Mouse (Mus musculus) MEL (cell line): ENCODE measurements at regions not wholly inside any gene's neighbourhood (a gene's known extent, or its start where the extent isn't known, plus 50 kb on each side); places are given as distances from the start of the nearest gene placed in this dataset.

Experiments
- DNase-seq: peaks from one replicate; pipeline ENCODE4 v3.0.0; 2011; ENCODE audit warnings: low read depth, low spot score
- H3K27ac ChIP-seq: 2 replicates; pipeline ENCODE4 v1.5.1; 2012; ENCODE audit warnings: low read depth, mild to moderate bottlenecking, control low read depth, low read length, moderate library complexity; ENCODE audit not compliant: control insufficient read depth
- H3K27me3 ChIP-seq, 2 experiments: fragments of 150-350 bp in 1 of 2; sonication (generic) in 1 of 2; 2 replicates each; pipeline ENCODE4 v1.6.1; 2012; ENCODE audit warnings: low read length in 2 of 2, mild to moderate bottlenecking in 2 of 2, improper control_type of control experiment in 1 of 2, moderate library complexity in 1 of 2; ENCODE audit not compliant: insufficient read depth in 2 of 2, control insufficient read depth in 1 of 2
- H3K36me3 ChIP-seq, 2 experiments: 2 replicates each; pipeline ENCODE4 v1.6.1; 2012 to 2014; ENCODE audit warnings: low read length in 2 of 2, improper control_type of control experiment in 1 of 2, inconsistent platforms in 1 of 2, mild to moderate bottlenecking in 1 of 2; ENCODE audit not compliant: insufficient read depth in 2 of 2, control insufficient read depth in 1 of 2
- H3K4me1 ChIP-seq, 2 experiments: fragments of 150-350 bp in 1 of 2; sonication (generic) in 1 of 2; 2 replicates each; pipeline ENCODE4 v1.6.1; 2012; ENCODE audit warnings: low read length in 2 of 2, improper control_type of control experiment in 1 of 2, mild to moderate bottlenecking in 1 of 2; ENCODE audit not compliant: insufficient read depth in 2 of 2, control insufficient read depth in 1 of 2
- H3K4me3 ChIP-seq, 2 experiments: fragments of 150-350 bp in 1 of 2; sonication (generic) in 1 of 2; 2 replicates each; pipeline ENCODE4 v1.5.1; 2012; ENCODE audit warnings: low read depth in 2 of 2, low read length in 2 of 2, mild to moderate bottlenecking in 2 of 2, moderate library complexity in 2 of 2, control low read depth in 1 of 2, improper control_type of control experiment in 1 of 2; ENCODE audit not compliant: control insufficient read depth in 1 of 2, insufficient read depth in 1 of 2
- H3K79me2 ChIP-seq: 2 replicates; pipeline ENCODE4 v1.6.1; 2012; ENCODE audit warnings: mild to moderate bottlenecking, low read length, moderate library complexity; ENCODE audit not compliant: control insufficient read depth, poor library complexity, insufficient read depth
- H3K9ac ChIP-seq: 2 replicates; pipeline ENCODE4 v1.6.1; 2012; ENCODE audit warnings: low read depth, mild to moderate bottlenecking, control low read depth, low read length, moderate library complexity; ENCODE audit not compliant: control insufficient read depth, poor library complexity, severe bottlenecking
- H3K9me3 ChIP-seq: fragments of 150-350 bp; sonication (generic); replicated peaks from 2 replicates; pipeline ENCODE4 v1.6.1; 2012; ENCODE audit warnings: mild to moderate bottlenecking, low read length, improper control_type of control experiment, moderate library complexity; ENCODE audit not compliant: insufficient read depth
- BHLHE40 ChIP-seq: IDR thresholded peaks from 2 replicates; pipeline ENCODE4 v1.6.1; 2012; ENCODE audit warnings: low read depth, mild to moderate bottlenecking, inconsistent platforms, low read length, improper control_type of control experiment, borderline replicate concordance
- CHD1 ChIP-seq: IDR thresholded peaks from 2 replicates; pipeline ENCODE4 v1.6.1; 2012; ENCODE audit warnings: low read depth, mild to moderate bottlenecking, inconsistent platforms, low read length, improper control_type of control experiment
- CHD2 ChIP-seq: IDR thresholded peaks from 2 replicates; pipeline ENCODE4 v1.6.1; 2011; ENCODE audit warnings: low read length, improper control_type of control experiment
- CTCF ChIP-seq, 3 experiments: IDR thresholded peaks in 2 of 3; conservative IDR thresholded peaks in 1 of 3; 2 replicates each; pipeline ENCODE4 v1.5.1; 2011 to 2012; ENCODE audit warnings: low read length in 3 of 3, low read depth in 2 of 3, mild to moderate bottlenecking in 2 of 3, improper control_type of control experiment in 1 of 3, inconsistent platforms in 1 of 3, mixed read lengths in 1 of 3, moderate library complexity in 1 of 3; ENCODE audit not compliant: control insufficient read depth in 1 of 3, insufficient read depth in 1 of 3, poor library complexity in 1 of 3, severe bottlenecking in 1 of 3
- EP300 ChIP-seq, 2 experiments: IDR thresholded peaks; 2 replicates each; pipeline ENCODE4 v1.6.1; 2011; ENCODE audit warnings: improper control_type of control experiment in 2 of 2, low read length in 2 of 2, low read depth in 1 of 2, mild to moderate bottlenecking in 1 of 2
- GABPA ChIP-seq: IDR thresholded peaks from 2 replicates; pipeline ENCODE4 v1.6.1; 2012; ENCODE audit warnings: low read depth, mild to moderate bottlenecking, inconsistent platforms, low read length, improper control_type of control experiment, moderate library complexity
- GATA1 ChIP-seq: IDR thresholded peaks from 2 replicates; pipeline ENCODE4 v1.6.1; 2011; ENCODE audit warnings: low read depth, low read length, improper control_type of control experiment
- HCFC1 ChIP-seq: IDR thresholded peaks from 2 replicates; pipeline ENCODE4 v1.6.1; 2012; ENCODE audit warnings: low read depth, mild to moderate bottlenecking, inconsistent platforms, low read length, improper control_type of control experiment, moderate library complexity
- KAT2A ChIP-seq: conservative IDR thresholded peaks from 2 replicates; pipeline ENCODE4 v1.6.1; 2012; ENCODE audit warnings: low read depth, low read length, improper control_type of control experiment, inconsistent platforms
- MAFK ChIP-seq: IDR thresholded peaks from 2 replicates; pipeline ENCODE4 v1.6.1; 2011; ENCODE audit warnings: low read depth, mild to moderate bottlenecking, low read length, improper control_type of control experiment, borderline replicate concordance
- MAZ ChIP-seq: IDR thresholded peaks from 2 replicates; pipeline ENCODE4 v1.6.1; 2012; ENCODE audit warnings: low read depth, mild to moderate bottlenecking, inconsistent platforms, low read length, improper control_type of control experiment
- MEF2A ChIP-seq: IDR thresholded peaks from 2 replicates; pipeline ENCODE4 v1.6.1; 2014; ENCODE audit warnings: low read depth, mild to moderate bottlenecking, inconsistent platforms, low read length, improper control_type of control experiment; ENCODE audit not compliant: poor library complexity, insufficient replicate concordance, severe bottlenecking; ENCODE audit errors: extremely low read depth
- MYB ChIP-seq: IDR thresholded peaks from 2 replicates; pipeline ENCODE4 v1.6.1; 2011; ENCODE audit warnings: mild to moderate bottlenecking, low read depth, low read length, improper control_type of control experiment
- MYC ChIP-seq: IDR thresholded peaks from 2 replicates; pipeline ENCODE4 v1.6.1; 2011; ENCODE audit warnings: low read depth, mild to moderate bottlenecking, low read length, improper control_type of control experiment, moderate library complexity
- NELFE ChIP-seq: IDR thresholded peaks from 2 replicates; pipeline ENCODE4 v1.6.1; 2011; ENCODE audit warnings: low read depth, low read length, improper control_type of control experiment
- POLR2A ChIP-seq, 2 experiments: IDR thresholded peaks; 2 replicates each; pipeline ENCODE4 v1.6.1; 2011 to 2012; ENCODE audit warnings: low read length in 2 of 2, mild to moderate bottlenecking in 2 of 2, control low read depth in 1 of 2, improper control_type of control experiment in 1 of 2, low read depth in 1 of 2, moderate library complexity in 1 of 2; ENCODE audit not compliant: control insufficient read depth in 1 of 2, insufficient read depth in 1 of 2, poor library complexity in 1 of 2
- RAD21 ChIP-seq: IDR thresholded peaks from 2 replicates; pipeline ENCODE4 v1.6.1; 2011; ENCODE audit warnings: mild to moderate bottlenecking, low read depth, low read length, improper control_type of control experiment
- SIN3A ChIP-seq: IDR thresholded peaks from 2 replicates; pipeline ENCODE4 v1.6.1; 2012; ENCODE audit warnings: low read length, improper control_type of control experiment, inconsistent platforms
- SMC3 ChIP-seq: IDR thresholded peaks from 2 replicates; pipeline ENCODE4 v1.6.1; 2011; ENCODE audit warnings: low read depth, low read length, improper control_type of control experiment
- TAL1 ChIP-seq: IDR thresholded peaks from 2 replicates; pipeline ENCODE4 v1.6.1; 2012; ENCODE audit warnings: mild to moderate bottlenecking, inconsistent platforms, low read length, moderate library complexity, mixed read lengths
- TBP ChIP-seq: IDR thresholded peaks from 2 replicates; pipeline ENCODE4 v1.8.0; 2011; ENCODE audit warnings: low read depth, low read length, improper control_type of control experiment
- TCF12 ChIP-seq: IDR thresholded peaks from 2 replicates; pipeline ENCODE4 v1.6.1; 2014; ENCODE audit warnings: low read depth, mild to moderate bottlenecking, inconsistent platforms, low read length, improper control_type of control experiment, moderate library complexity
- UBTF ChIP-seq: IDR thresholded peaks from 2 replicates; pipeline ENCODE4 v1.6.1; 2012; ENCODE audit warnings: low read depth, mild to moderate bottlenecking, inconsistent platforms, low read length, improper control_type of control experiment, moderate library complexity, borderline replicate concordance; ENCODE audit not compliant: insufficient read depth
- USF2 ChIP-seq, 2 experiments: IDR thresholded peaks; 2 replicates each; pipeline ENCODE4 v1.6.1; 2011 to 2012; ENCODE audit warnings: improper control_type of control experiment in 2 of 2, low read length in 2 of 2, borderline replicate concordance in 1 of 2, inconsistent platforms in 1 of 2, low read depth in 1 of 2, mild to moderate bottlenecking in 1 of 2; ENCODE audit not compliant: insufficient read depth in 1 of 2
- ZC3H11A ChIP-seq: IDR thresholded peaks from 2 replicates; pipeline ENCODE4 v1.6.1; 2012; ENCODE audit warnings: low read depth, mild to moderate bottlenecking, inconsistent platforms, low read length, improper control_type of control experiment
- ZKSCAN1 ChIP-seq: IDR thresholded peaks from 2 replicates; pipeline ENCODE4 v1.6.1; 2012; ENCODE audit warnings: low read depth, mild to moderate bottlenecking, inconsistent platforms, low read length, improper control_type of control experiment, moderate library complexity
- ZMIZ1 ChIP-seq: IDR thresholded peaks from 2 replicates; pipeline ENCODE4 v1.6.1; 2012; ENCODE audit warnings: low read depth, mild to moderate bottlenecking, inconsistent platforms, low read length, improper control_type of control experiment, moderate library complexity

- Histone ChIP-seq H3K36me3 (no peaks in the 10 kb centered on the region), H3K27me3 (peaks cover 0 to 2% of the 10 kb centered on the region in 2 experiments; a peak in 1 of 4 replicates), H3K4me3 (no peak overlapping the region), H3K9ac (no peak overlapping the region), H3K79me2 (no peaks in the 10 kb centered on the region), H3K27ac (no peak overlapping the region), H3K9me3 (no peaks in the 10 kb centered on the region)
- no peak for TF ChIP-seq CHD1
- no peak for TF ChIP-seq POLR2A (IDR thresholded peaks at IDR 0.05; ENCODE audit: control insufficient read depth in 1 of 2, insufficient read depth in 1 of 2, low read depth in 1 of 2, low read length in 2 of 2, poor library complexity in 1 of 2)
- TF ChIP-seq TCF12, result no peak
- TF ChIP-seq USF2 (IDR thresholded peaks at IDR 0.05; ENCODE audit: borderline replicate concordance in 1 of 2, insufficient read depth in 1 of 2, low read depth in 1 of 2, low read length in 2 of 2), result no peak
- TF ChIP-seq GATA1, result no peak
- no peak for TF ChIP-seq HCFC1
- no peak for TF ChIP-seq MEF2A
- TF ChIP-seq ZMIZ1, result no peak
- no peak for TF ChIP-seq SMC3
- no peak for TF ChIP-seq GABPA
- TF ChIP-seq SIN3A, result no peak
- TF ChIP-seq, all 39 proteins: peak for 0
- H3K4me1 ChIP-seq, result no peaks in the 10 kb centered on the region
- DNase-seq, result no peak
Measured at GRCm38 (mm10) chr13:63693636-63694035, 120.2 kb upstream of the Ptch1 start.

- Histone ChIP-seq H3K9me3 (no peaks in the 10 kb centered on the region), H3K4me3 (no peak overlapping the region), H3K9ac (no peak overlapping the region), H3K27me3 (peaks cover 0 to 5% of the 10 kb centered on the region in 2 experiments; a peak in 2 of 4 replicates), H3K4me1 (no peaks in the 10 kb centered on the region), H3K27ac (no peak overlapping the region), H3K79me2 (no peaks in the 10 kb centered on the region), H3K36me3 (no peaks in the 10 kb centered on the region)
- peak; percentile 58 for DNase-seq
- no peak for TF ChIP-seq MAZ
- peak; percentile 74 for TF ChIP-seq ZC3H11A
- TF ChIP-seq CTCF (IDR thresholded peaks at IDR 0.05 in 2 of 3, conservative IDR thresholded peaks at IDR 0.05 in 1 of 3; ENCODE audit: control insufficient read depth in 1 of 3, insufficient read depth in 1 of 3, low read depth in 2 of 3, low read length in 3 of 3, poor library complexity in 1 of 3, severe bottlenecking in 1 of 3), result peak; percentile 41 to 81 (median 80)
- peak; percentile 73 for TF ChIP-seq RAD21
- peak; percentile 93 for TF ChIP-seq SMC3
Measured at GRCm38 (mm10) chr13:63696399-63696798, 118.6 kb upstream of the Ercc6l2 start.

GRCm38 (mm10) chr13:63699624-63700023 is 115.4 kb upstream of the Ercc6l2 start:
- H3K4me1 ChIP-seq, result no peaks in the 10 kb centered on the region
- H3K9ac ChIP-seq, result no peak overlapping the region
- no peak overlapping the region for H3K27ac ChIP-seq
- H3K4me3 ChIP-seq, result no peak overlapping the region
- DNase-seq, result no peak
- H3K27me3 ChIP-seq, result peaks cover 0 to 5% of the 10 kb centered on the region in 2 experiments; a peak in 2 of 4 replicates
- H3K9me3 ChIP-seq, result no peaks in the 10 kb centered on the region
- no peaks in the 10 kb centered on the region for H3K79me2 ChIP-seq
- TF ChIP-seq CHD2 (no peak), TAL1 (no peak), KAT2A (no peak), EP300 (IDR thresholded peaks at IDR 0.05; ENCODE audit: low read depth in 1 of 2, low read length in 2 of 2) (no peak), MYB (no peak), NELFE (no peak), TBP (no peak), GABPA (no peak), MAFK (no peak), UBTF (no peak), BHLHE40 (no peak), ZKSCAN1 (no peak), ZMIZ1 (no peak), GATA1 (no peak), MYC (no peak), SIN3A (no peak)
- no peaks in the 10 kb centered on the region for H3K36me3 ChIP-seq
